Mouse (Mus musculus): ENCODE data around the gene Rab13.

DNA sequence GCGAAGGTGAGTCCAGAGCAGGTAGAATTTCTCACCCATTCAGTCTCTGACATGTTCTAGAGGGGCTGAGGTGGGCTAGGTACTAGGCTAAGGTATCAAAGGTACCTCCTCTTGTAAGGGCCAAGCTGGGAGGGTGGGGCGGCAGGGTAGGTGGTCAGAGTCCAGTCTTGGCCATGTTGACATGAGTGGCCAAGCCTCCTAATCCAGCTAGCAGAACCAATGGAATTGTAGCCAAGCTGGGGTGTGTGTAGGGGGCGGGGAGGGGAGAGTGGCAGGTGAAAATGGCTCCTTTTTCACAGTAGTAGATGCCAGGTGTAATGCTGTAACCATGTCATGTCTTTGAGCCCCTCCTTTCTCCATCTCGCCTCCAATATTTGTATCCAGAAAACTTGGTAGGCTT lies 45.0 kb downstream of the Rab13 start:
- TF ChIP-seq POLR2A (IDR thresholded peaks at IDR 0.05; ENCODE audit: extremely low read depth, insufficient read depth, low read length) (no peak), CTCF (IDR thresholded peaks at IDR 0.05; ENCODE audit: low read depth, low read length) (no peak)

Data from liver, adult 2 months (tissue).